Mouse (Mus musculus) mature B cell (primary cell): Measurements from ENCODE around the gene Nostrin.

Experiments
- in situ Hi-C: fragments of 300-500 bp; cut with MboI; formaldehyde crosslinking; loops from 2 replicates; pipeline ENCODE4 v1.14.3; 2019

Gene Nostrin

GRCm38 (mm10) chr2:69135661-69136576, at the start of gene Nostrin:
Gene Nostrin (plus strand): TSS chr2:69135800.
- in situ Hi-C loops: no loop called here

- in situ Hi-C loops: no loop called here
Observed at GRCm38 (mm10) chr2:69086505-69087260, 48.9 kb upstream of the Nostrin start.

GRCm38 (mm10) chr2:69095836-69096235, 39.8 kb upstream of the Nostrin start:
- in situ Hi-C loops: no loop called here

GRCm38 (mm10) chr2:69096821-69097220, 38.8 kb upstream of the Nostrin start:
- in situ Hi-C loops: no loop called here

GRCm38 (mm10) chr2:69097526-69097925, 38.1 kb upstream of the Nostrin start:
- in situ Hi-C loops: no loop called here

GRCm38 (mm10) chr2:69098701-69099100, 36.9 kb upstream of the Nostrin start:
- in situ Hi-C loops: no loop called here

GRCm38 (mm10) chr2:69099147-69099546, 36.5 kb upstream of the Nostrin start:
- in situ Hi-C loops: no loop called here

- in situ Hi-C loops: no loop called here
Observed at GRCm38 (mm10) chr2:69100706-69101105, 34.9 kb upstream of the Nostrin start.

GRCm38 (mm10) chr2:69103526-69103925, 32.1 kb upstream of the Nostrin start:
- in situ Hi-C loops: no loop called here

GRCm38 (mm10) chr2:69104511-69105145, 31.0 kb upstream of the Nostrin start:
- in situ Hi-C loops: no loop called here

- in situ Hi-C loops: no loop called here
Observed at GRCm38 (mm10) chr2:69109246-69109645, 26.4 kb upstream of the Nostrin start.

GRCm38 (mm10) chr2:69109710-69110109, 25.9 kb upstream of the Nostrin start:
- in situ Hi-C loops: no loop called here

- in situ Hi-C loops: no loop called here
Observed at GRCm38 (mm10) chr2:69112609-69113008, 23.0 kb upstream of the Nostrin start.

GRCm38 (mm10) chr2:69113829-69114547, 21.6 kb upstream of the Nostrin start:
- in situ Hi-C loops: no loop called here

- in situ Hi-C loops: no loop called here
Observed at GRCm38 (mm10) chr2:69115921-69116320, 19.7 kb upstream of the Nostrin start.

- in situ Hi-C loops: no loop called here
Observed at GRCm38 (mm10) chr2:69116767-69117166, 18.8 kb upstream of the Nostrin start.

- in situ Hi-C loops: no loop called here
Observed at GRCm38 (mm10) chr2:69118994-69119393, 16.6 kb upstream of the Nostrin start.

- in situ Hi-C loops: no loop called here
Observed at GRCm38 (mm10) chr2:69119718-69120117, 15.9 kb upstream of the Nostrin start.

- in situ Hi-C loops: no loop called here
Observed at GRCm38 (mm10) chr2:69121681-69122080, 13.9 kb upstream of the Nostrin start.

- in situ Hi-C loops: no loop called here
Observed at GRCm38 (mm10) chr2:69125425-69125824, 10.2 kb upstream of the Nostrin start.

- in situ Hi-C loops: no loop called here
Observed at GRCm38 (mm10) chr2:69128321-69128720, 7.3 kb upstream of the Nostrin start.

GRCm38 (mm10) chr2:69128921-69129395, 6.6 kb upstream of the Nostrin start:
- in situ Hi-C loops: no loop called here
